Mouse (Mus musculus) cerebellum, adult 2 months (tissue): Measurements from ENCODE around the gene Qprt.

Experiments
- CTCF ChIP-seq: fragments of 200-500 bp; IDR thresholded peaks from 2 replicates; pipeline ENCODE4 v1.5.1; 2011; ENCODE audit warnings: low read depth, mild to moderate bottlenecking, control low read depth, low read length, moderate library complexity, borderline replicate concordance; ENCODE audit not compliant: insufficient read depth
- POLR2A ChIP-seq: fragments of 200-500 bp; IDR thresholded peaks from 2 replicates; pipeline ENCODE4 v1.6.1; 2011; ENCODE audit warnings: low read length, control low read depth, borderline replicate concordance; ENCODE audit not compliant: insufficient read depth

GRCm38 (mm10) chr7:127104560-127105332 is 17.3 kb downstream of the Qprt start:
- TF ChIP-seq POLR2A (no peak), CTCF (peak; percentile 79)
